In genomic region chr3:54413584-54413897, GRCm38 (mm10) we compare ENCODE assay signal across 31 mouse cellular contexts. TPM values are rescaled to one million over a fixed set of nuclear protein-coding genes. Genes with fewer than 3 reads are reported as not detected.
DNase-seq lines count a peak whose midpoint lies in the region; ATAC-seq lines count a peak whose summit lies in the region.
"Had no signal": no experiment of that assay in that cellular context is flagged by ENCODE, and none has a peak within 500 bp of the region (broad histone marks: within the 10 kb centered on the region; RNA-seq: fewer than 3 reads in every experiment).

No protein-coding gene starts in this region.

- 0 out of 2 replicates have a peak overlapping the region, but pooled peaks have one; percentile 40 for H3K27ac ChIP-seq in heart, embryonic 15.5 days
- H3K27ac ChIP-seq in embryonic facial prominence, embryonic 12.5 days: peak overlapping the region; percentile 87
- H3K27ac ChIP-seq in limb, embryonic 10.5 days: peak overlapping the region; percentile 42; the same call in 1 of the 2 replicates
- H3K27ac ChIP-seq in limb, embryonic 15.5 days: peak overlapping the region; percentile 82
- H3K27ac ChIP-seq: forebrain, embryonic 13.5 days; heart, embryonic 10.5 days; hindbrain, postnatal 0 days; intestine, embryonic 15.5 days; liver, embryonic 12.5 days; midbrain, embryonic 12.5 days; neural tube, embryonic 15.5 days; stomach, embryonic 15.5 days had no signal

- H3K9ac ChIP-seq in heart, embryonic 15.5 days: no peak overlapping the region
- H3K9ac ChIP-seq in embryonic facial prominence, embryonic 12.5 days: no peak overlapping the region
- H3K9ac ChIP-seq in limb, embryonic 15.5 days: no peak overlapping the region
- H3K9ac ChIP-seq: forebrain, embryonic 13.5 days; hindbrain, embryonic 12.5 days; intestine, embryonic 15.5 days; liver, embryonic 12.5 days; liver, postnatal 0 days; midbrain, embryonic 12.5 days; neural tube, embryonic 15.5 days; stomach, embryonic 15.5 days had no signal

- no peaks in the 10 kb centered on the region for H3K9me3 ChIP-seq in heart, embryonic 15.5 days (replicated peaks)
- no peaks in the 10 kb centered on the region for H3K9me3 ChIP-seq in embryonic facial prominence, embryonic 12.5 days
- no peaks in the 10 kb centered on the region for H3K9me3 ChIP-seq in limb, embryonic 10.5 days (replicated peaks)
- H3K9me3 ChIP-seq in limb, embryonic 15.5 days: no peaks in the 10 kb centered on the region
- H3K9me3 ChIP-seq: forebrain, embryonic 13.5 days; heart, embryonic 10.5 days; hindbrain, embryonic 12.5 days; intestine, embryonic 15.5 days; liver, embryonic 12.5 days; megakaryocyte, embryonic 14.5 days; midbrain, embryonic 12.5 days; neural tube, embryonic 15.5 days; stomach, embryonic 15.5 days had no signal

- no peaks in the 10 kb centered on the region for H3K27me3 ChIP-seq in heart, embryonic 15.5 days
- H3K27me3 ChIP-seq in embryonic facial prominence, embryonic 12.5 days: no peaks in the 10 kb centered on the region
- no peaks in the 10 kb centered on the region for H3K27me3 ChIP-seq in limb, embryonic 10.5 days (ENCODE audit: low read depth, poor library complexity, severe bottlenecking)
- no peaks in the 10 kb centered on the region for H3K27me3 ChIP-seq in limb, embryonic 15.5 days
- H3K27me3 ChIP-seq: forebrain, embryonic 13.5 days; hindbrain, embryonic 12.5 days; intestine, embryonic 15.5 days; liver, embryonic 12.5 days; megakaryocyte, embryonic 14.5 days; midbrain, embryonic 12.5 days; neural tube, embryonic 15.5 days; Patski; stomach, embryonic 15.5 days had no signal

- H3K36me3 ChIP-seq in heart, embryonic 15.5 days: no peaks in the 10 kb centered on the region
- no peaks in the 10 kb centered on the region for H3K36me3 ChIP-seq in embryonic facial prominence, embryonic 12.5 days
- H3K36me3 ChIP-seq in limb, embryonic 10.5 days: no peaks in the 10 kb centered on the region
- no peaks in the 10 kb centered on the region for H3K36me3 ChIP-seq in limb, embryonic 15.5 days
- H3K36me3 ChIP-seq: heart, embryonic 10.5 days; hindbrain, embryonic 12.5 days; intestine, embryonic 15.5 days; liver, embryonic 12.5 days; midbrain, embryonic 12.5 days; neural tube, embryonic 15.5 days; stomach, embryonic 15.5 days had no signal

- WGBS in heart, embryonic 15.5 days: 64% methylated on average over 1 of the region's 1 CpGs
- WGBS in embryonic facial prominence, embryonic 12.5 days: 41% methylated on average over 1 of the region's 1 CpGs
- WGBS in limb, embryonic 10.5 days: 67% methylated on average over 1 of the region's 1 CpGs
- 49% methylated on average over 1 of the region's 1 CpGs for WGBS in limb, embryonic 15.5 days

- no peak for ATAC-seq in heart, embryonic 15.5 days (replicated peaks; ENCODE audit: insufficient number of reproducible peaks, insufficient read depth, low FRiP score, low read depth)
- peak; percentile 82; the same call in 1 of the 2 replicates for ATAC-seq in embryonic facial prominence, embryonic 12.5 days (ENCODE audit: insufficient number of reproducible peaks, insufficient read depth, low FRiP score, low TSS enrichment)
- no peak for ATAC-seq in limb, embryonic 15.5 days (ENCODE audit: insufficient number of reproducible peaks, low FRiP score, low TSS enrichment, low read depth)
- ATAC-seq: forebrain, embryonic 13.5 days; hindbrain, postnatal 0 days; intestine, embryonic 15.5 days; liver, embryonic 12.5 days; liver, postnatal 0 days; Patski had no signal

- H3K4me3 ChIP-seq in heart, embryonic 15.5 days: no peak overlapping the region
- no peak overlapping the region for H3K4me3 ChIP-seq in embryonic facial prominence, embryonic 12.5 days
- no peak overlapping the region for H3K4me3 ChIP-seq in limb, embryonic 10.5 days
- H3K4me3 ChIP-seq in limb, embryonic 15.5 days: no peak overlapping the region
- H3K4me3 ChIP-seq: forebrain, embryonic 13.5 days; heart, embryonic 10.5 days; hindbrain, embryonic 12.5 days; intestine, embryonic 15.5 days; liver, embryonic 12.5 days; megakaryocyte, embryonic 14.5 days; midbrain, embryonic 12.5 days; neural tube, embryonic 15.5 days; stomach, embryonic 15.5 days had no signal

- no peak for DNase-seq in heart, adult 9 months (ENCODE audit: low spot score in 2 of 2)
- no peak for DNase-seq in limb, embryonic 10.5 days (ENCODE audit: low spot score)
- DNase-seq in layer of hippocampus, adult 11-12 months (ENCODE audit: low spot score): no peak
- DNase-seq in adrenal gland, postnatal 36 days: no peak
- DNase-seq: adrenal gland, postnatal 14 days; cerebellum, adult 11-12 months; cerebellum, postnatal 10 days; gastrocnemius, postnatal 10 days; heart, postnatal 36 days; kidney, adult 2 months; kidney, postnatal 10 days; layer of hippocampus, adult 9-11 months; liver, postnatal 0 days; lung, postnatal 36 days; right cerebral cortex, postnatal 14 days had no signal

- no peak overlapping the region for H3K4me2 ChIP-seq in heart, embryonic 15.5 days
- H3K4me2 ChIP-seq in embryonic facial prominence, embryonic 12.5 days (replicated peaks): no peak overlapping the region; the same call in 1 of the 2 replicates
- no peak overlapping the region for H3K4me2 ChIP-seq in limb, embryonic 15.5 days
- H3K4me2 ChIP-seq: forebrain, embryonic 13.5 days; hindbrain, embryonic 12.5 days; intestine, embryonic 15.5 days; liver, embryonic 12.5 days; midbrain, embryonic 12.5 days; neural tube, embryonic 15.5 days; stomach, embryonic 15.5 days had no signal

- 0 out of 2 replicates have a peak, but pooled peaks cover 2% of the 10 kb centered on the region for H3K4me1 ChIP-seq in heart, embryonic 15.5 days (replicated peaks)
- H3K4me1 ChIP-seq in embryonic facial prominence, embryonic 12.5 days: peaks cover 22% of the 10 kb centered on the region
- peaks cover 43% of the 10 kb centered on the region for H3K4me1 ChIP-seq in limb, embryonic 10.5 days
- H3K4me1 ChIP-seq in limb, embryonic 15.5 days: peaks cover 16% of the 10 kb centered on the region
- H3K4me1 ChIP-seq: forebrain, embryonic 13.5 days; heart, embryonic 10.5 days; liver, embryonic 12.5 days; megakaryocyte, embryonic 14.5 days; stomach, embryonic 15.5 days had no signal

RNA-seq across cellular contexts. Expression of gene Postn, which starts 52.6 kb away (rescaled TPM):
- polyA plus RNA-seq in heart, embryonic 15.5 days (2015; fragmentation: Nextera tagmentation; extraction: Ambion mirVana): 387 and 429 TPM in 2 replicates
- 181 and 184 TPM in 2 replicates for polyA plus RNA-seq in embryonic facial prominence, embryonic 12.5 days (2016; fragmentation: Nextera tagmentation; extraction: Ambion mirVana)
- polyA plus RNA-seq in limb, embryonic 10.5 days (2016; fragmentation: Nextera tagmentation; extraction: Ambion mirVana): 6.7 and 7.7 TPM in 2 replicates
- polyA plus RNA-seq in limb, embryonic 15.5 days (2015; fragmentation: Nextera tagmentation; extraction: Ambion mirVana): 726 and 840 TPM in 2 replicates
- 100 to 1,000 TPM in 1 of 2 experiments, 10 to 100 TPM in 1; 73.8 to 106 TPM for total RNA-seq in adrenal gland, postnatal 36 days (2021)
- total RNA-seq: common myeloid progenitor, adult 5-6 weeks; MEL had no signal

Comparison
In these comparisons a context has a peak if more than half of its experiments do, and no peak if none do; other contexts are left out.
1. RNA of gene Postn, which starts 52.6 kb away (polyA plus RNA-seq): 726 to 840 TPM in limb, embryonic 15.5 days, 387 to 429 TPM in heart, embryonic 15.5 days and 181 to 184 TPM in embryonic facial prominence, embryonic 12.5 days; 6.7 to 7.7 TPM in limb, embryonic 10.5 days; every median in the first group is over 10 times any median in the second.
2. Peak in every context shown above with its lines, with median percentiles within 50 percentile points of each other: H3K27ac ChIP-seq.